Mouse (Mus musculus) megakaryocyte, embryonic 14.5 days (primary cell): ENCODE data around the gene Zbtb5.

Experiments used
- FLI1 ChIP-seq: IDR thresholded peaks from 2 replicates; pipeline ENCODE4 v1.6.1; 2012; ENCODE audit warnings: low read length, inconsistent platforms, mixed read lengths
- GATA1 ChIP-seq: IDR thresholded peaks from 3 replicates; pipeline ENCODE4 v1.6.1; 2012; ENCODE audit warnings: mixed read lengths, low read length, inconsistent platforms, borderline replicate concordance

GRCm38 (mm10) chr4:45011581-45012104 lies 569 bp downstream of the Zbtb5 start:
- no peak for TF ChIP-seq GATA1
- TF ChIP-seq FLI1: no peak
